Mouse (Mus musculus): Measurements from ENCODE around the gene Rfng.

- TF ChIP-seq CTCF (IDR thresholded peaks at IDR 0.05; ENCODE audit: extremely low read depth, insufficient read depth, insufficient read length, insufficient replicate concordance), result no peak
- no peak for TF ChIP-seq POLR2A (IDR thresholded peaks at IDR 0.05; ENCODE audit: low read depth, low read length)
Measured at GRCm38 (mm10) chr11:120812068-120812467, 28.1 kb upstream of the Rfng start.

All from spleen, adult 2 months (tissue).